Mouse (Mus musculus) stomach, postnatal 0 days (tissue): ENCODE results near the gene Ska3. TPM values are rescaled to one million over a fixed set of nuclear protein-coding genes. Genes with fewer than 3 reads are reported as not detected.

Source experiments
- ATAC-seq: fragments of 200-750 bp; cut with Nextera tagmentation; 2 replicates; pipeline ENCODE4 v1.8.0; 2017; ENCODE audit not compliant: low FRiP score, low TSS enrichment
- DNase-seq: peaks from one replicate; pipeline ENCODE4 v3.0.0-alpha.2; 2016; ENCODE audit warnings: low spot score
- H3K27ac ChIP-seq: fragments of 300-500 bp; sonication (generic); replicated peaks from 2 replicates; pipeline ENCODE4 v1.5.1; 2014; ENCODE audit warnings: mild to moderate bottlenecking, control low read depth
- H3K27me3 ChIP-seq: fragments of 300-500 bp; sonication (generic); 2 replicates; pipeline ENCODE4 v1.6.1; 2014; ENCODE audit warnings: low read length; ENCODE audit not compliant: control insufficient read depth, insufficient read depth
- H3K36me3 ChIP-seq: fragments of 300-500 bp; sonication (generic); 2 replicates; pipeline ENCODE4 v1.6.1; 2014; ENCODE audit warnings: low read length, mixed read lengths; ENCODE audit not compliant: control insufficient read depth, insufficient read depth
- H3K4me1 ChIP-seq: fragments of 300-500 bp; sonication (generic); replicated peaks from 2 replicates; pipeline ENCODE4 v1.6.1; 2014; ENCODE audit warnings: antibody characterized with exemption; ENCODE audit not compliant: control insufficient read depth, insufficient read depth
- H3K4me2 ChIP-seq: fragments of 300-500 bp; sonication (generic); replicated peaks from 2 replicates; pipeline ENCODE4 v1.6.1; 2014; ENCODE audit warnings: low read depth, mild to moderate bottlenecking, control low read depth, moderate library complexity
- H3K4me3 ChIP-seq: fragments of 300-500 bp; sonication (generic); 2 replicates; pipeline ENCODE4 v1.5.1; 2014; ENCODE audit warnings: low read depth, low read length, control low read depth
- H3K9ac ChIP-seq: fragments of 300-500 bp; sonication (generic); 2 replicates; pipeline ENCODE4 v1.6.1; 2014; ENCODE audit warnings: mild to moderate bottlenecking, low read length, control low read depth, mixed read lengths
- H3K9me3 ChIP-seq: fragments of 300-500 bp; sonication (generic); 2 replicates; pipeline ENCODE4 v1.6.1; 2016; ENCODE audit warnings: low read length; ENCODE audit not compliant: control insufficient read depth
- CTCF ChIP-seq: IDR thresholded peaks from 2 replicates; pipeline ENCODE4 v1.5.1; 2016; ENCODE audit warnings: antibody characterized with exemption, low read depth, mild to moderate bottlenecking, moderate library complexity
- EP300 ChIP-seq: optimal IDR thresholded peaks from 2 replicates; pipeline ENCODE3; 2016; ENCODE audit warnings: antibody characterized with exemption
- WGBS: fragments of 180-500 bp; shearing (Covaris S2); extraction: QIAGEN DNeasy Blood & Tissue Kit; methylation state at CpG from one replicate; pipeline ENCODE4 v1.1.7; 2014; 5-methylcytosine and 5-hydroxymethylcytosine counted together
- polyA plus RNA-seq: library from polyadenylated mRNA; unstranded; fragments of >200 nt; fragmentation: Nextera tagmentation; extraction: Ambion mirVana; gene quantifications from 2 replicates; pipeline ENCODE4 v1.2.1, GENCODE M21; 2015

Ska3 gene
- polyA plus RNA-seq, 1 experiment from 2014 or later, result 7.4 TPM

DNA sequence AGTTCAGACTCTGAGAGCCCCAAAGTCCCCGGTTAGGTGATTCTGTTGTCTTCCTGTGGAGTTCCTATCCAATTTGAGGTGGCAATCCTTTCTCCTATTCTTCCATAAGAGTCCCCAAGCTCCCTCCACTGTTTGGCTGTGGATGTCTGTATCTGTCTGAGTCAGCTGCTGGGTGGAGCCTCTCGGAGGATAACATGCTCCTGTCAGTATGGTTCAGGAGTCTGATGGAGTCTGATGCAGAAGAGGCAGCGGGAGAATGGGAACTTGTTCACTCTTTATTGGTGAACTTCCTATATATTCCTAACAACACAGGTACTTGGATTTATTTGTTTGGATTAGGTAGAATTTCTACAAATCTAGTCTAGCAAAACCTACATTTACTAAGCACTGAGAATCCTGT lies 18.6 kb upstream of the Ska3 start:
- DNase-seq, result no peak
- Histone ChIP-seq H3K9ac (no peak overlapping the region), H3K4me1 (no peaks in the 10 kb centered on the region), H3K27ac (no peak overlapping the region), H3K4me3 (no peak overlapping the region), H3K36me3 (0 out of 2 replicates have a peak, but pooled peaks cover 4% of the 10 kb centered on the region), H3K9me3 (no peaks in the 10 kb centered on the region), H3K4me2 (no peak overlapping the region), H3K27me3 (no peaks in the 10 kb centered on the region)
- no peak for ATAC-seq
- TF ChIP-seq CTCF (no peak), EP300 (no peak)
- 90% methylated on average over 3 of the region's 3 CpGs for WGBS

DNA sequence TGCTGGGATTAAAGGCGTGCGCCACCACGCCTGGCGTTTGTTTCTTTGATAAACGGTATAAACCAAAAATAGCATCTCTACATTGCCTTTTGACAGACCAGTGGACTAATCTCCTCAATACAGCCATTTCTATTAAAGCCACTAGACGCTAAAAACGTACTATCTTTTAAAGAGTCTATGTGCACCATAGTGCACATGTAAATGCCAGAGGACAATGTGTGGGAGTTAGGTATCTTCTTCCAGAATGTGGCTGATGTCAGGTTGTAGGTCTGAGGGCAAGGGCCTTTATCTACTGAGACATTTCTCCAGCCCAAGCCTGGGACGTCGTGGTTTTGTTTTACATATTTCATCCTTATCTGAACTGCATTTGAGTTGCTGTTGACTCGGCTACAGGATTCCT lies 9.2 kb upstream of the Ska3 start:
- TF ChIP-seq CTCF (no peak), EP300 (no peak)
- no peak overlapping the region for H3K27ac ChIP-seq
- H3K4me3 ChIP-seq, result no peak overlapping the region
- H3K4me2 ChIP-seq, result no peak overlapping the region
- H3K4me1 ChIP-seq, result no peaks in the 10 kb centered on the region
- WGBS, result 85% methylated on average over 10 of the region's 10 CpGs
- H3K36me3 ChIP-seq, result peaks cover 15% of the 10 kb centered on the region
- no peaks in the 10 kb centered on the region for H3K27me3 ChIP-seq
- ATAC-seq (no peak), DNase-seq (no peak)
- no peaks in the 10 kb centered on the region for H3K9me3 ChIP-seq
- no peak overlapping the region for H3K9ac ChIP-seq

DNA sequence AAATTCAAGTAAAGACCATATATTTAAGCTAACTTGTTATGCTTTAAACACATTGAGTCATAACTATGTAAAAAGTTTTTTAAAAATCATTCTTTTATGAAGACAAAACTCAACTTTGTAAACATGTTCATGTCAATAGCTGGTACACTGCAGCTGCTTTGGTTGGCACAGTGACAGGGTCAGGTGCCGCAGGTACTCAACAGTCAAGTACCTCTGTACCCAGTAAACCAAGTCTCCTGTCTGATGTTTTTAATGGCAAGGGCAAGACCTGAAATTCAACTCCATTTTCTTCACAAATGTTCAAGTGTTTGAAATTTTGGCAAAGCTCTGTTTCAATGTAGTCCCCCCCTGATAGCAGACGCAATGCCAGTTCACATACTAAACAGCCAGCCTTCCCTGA lies 7.5 kb upstream of the Ska3 start:
- H3K27me3 ChIP-seq, result no peaks in the 10 kb centered on the region
- H3K4me2 ChIP-seq, result no peak overlapping the region
- 95% methylated on average over 2 of the region's 2 CpGs for WGBS
- H3K36me3 ChIP-seq, result peaks cover 15% of the 10 kb centered on the region
- H3K27ac ChIP-seq, result no peak overlapping the region
- DNase-seq, result no peak
- no peak overlapping the region for H3K9ac ChIP-seq
- H3K4me3 ChIP-seq, result no peak overlapping the region
- no peaks in the 10 kb centered on the region for H3K9me3 ChIP-seq
- H3K4me1 ChIP-seq, result no peaks in the 10 kb centered on the region
- no peak for ATAC-seq
- TF ChIP-seq CTCF (no peak), EP300 (no peak)

DNA sequence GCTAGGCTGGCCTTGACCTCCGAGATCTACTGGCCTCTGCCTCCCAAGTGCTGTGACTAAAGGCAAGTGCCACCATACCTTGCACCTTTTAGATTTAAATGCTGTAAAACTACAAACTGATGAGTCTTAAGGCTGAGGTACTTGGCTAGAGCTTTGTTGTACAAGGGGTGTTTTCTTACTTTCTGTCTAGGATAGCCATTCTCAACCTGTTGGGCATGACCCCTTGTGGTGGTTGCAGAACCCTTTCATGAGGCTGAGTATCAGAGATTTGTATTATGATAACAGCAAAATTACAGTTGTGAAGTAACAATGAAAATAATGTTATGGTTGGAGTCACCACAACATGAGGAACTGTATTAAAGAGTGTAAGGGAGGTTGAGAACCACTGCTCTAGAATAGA lies 1.3 kb upstream of the Ska3 start:
- DNase-seq (no peak), ATAC-seq (no peak)
- no peaks in the 10 kb centered on the region; the same call in 1 of the 2 replicates for H3K4me1 ChIP-seq
- H3K36me3 ChIP-seq, result no peaks in the 10 kb centered on the region
- H3K27me3 ChIP-seq, result no peaks in the 10 kb centered on the region
- peak overlapping the region; percentile 79 for H3K4me2 ChIP-seq
- no peaks in the 10 kb centered on the region for H3K9me3 ChIP-seq
- TF ChIP-seq CTCF (peak; percentile 45), EP300 (no peak)
- H3K27ac ChIP-seq, result no peak overlapping the region
- H3K4me3 ChIP-seq, result peak overlapping the region; percentile 80
- H3K9ac ChIP-seq, result peak overlapping the region; percentile 94; the same call in 1 of the 2 replicates
- WGBS, result 60% methylated on average over 1 of the region's 1 CpGs

DNA sequence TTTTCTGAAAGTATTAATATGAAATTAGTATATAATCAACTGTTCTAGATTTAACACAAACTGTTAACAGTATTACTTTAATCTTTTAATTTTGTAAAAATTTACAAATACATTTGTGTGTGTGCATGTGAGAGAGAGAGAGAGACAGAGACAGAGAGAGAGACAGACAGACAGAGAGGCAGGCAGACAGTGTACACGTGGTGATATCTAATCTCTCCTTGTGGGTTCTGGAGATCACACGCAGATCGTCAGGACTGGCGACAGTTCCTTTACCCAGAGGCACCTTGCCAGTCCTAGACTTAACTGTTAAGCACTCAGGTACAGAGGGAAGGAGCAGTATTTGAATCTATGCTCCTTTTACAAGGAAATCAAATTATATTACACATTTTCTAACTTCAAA lies 5.1 kb downstream of the Ska3 start:
- H3K4me1 ChIP-seq, result no peaks in the 10 kb centered on the region
- WGBS, result 54% methylated on average over 4 of the region's 4 CpGs
- H3K27me3 ChIP-seq, result no peaks in the 10 kb centered on the region
- H3K9me3 ChIP-seq, result no peaks in the 10 kb centered on the region
- H3K27ac ChIP-seq, result no peak overlapping the region
- DNase-seq, result no peak
- H3K9ac ChIP-seq, result no peak overlapping the region
- ATAC-seq, result no peak
- no peaks in the 10 kb centered on the region; the same call in 1 of the 2 replicates for H3K36me3 ChIP-seq
- no peak overlapping the region for H3K4me3 ChIP-seq
- H3K4me2 ChIP-seq, result no peak overlapping the region
- TF ChIP-seq CTCF, result no peak
- no peak for TF ChIP-seq EP300

DNA sequence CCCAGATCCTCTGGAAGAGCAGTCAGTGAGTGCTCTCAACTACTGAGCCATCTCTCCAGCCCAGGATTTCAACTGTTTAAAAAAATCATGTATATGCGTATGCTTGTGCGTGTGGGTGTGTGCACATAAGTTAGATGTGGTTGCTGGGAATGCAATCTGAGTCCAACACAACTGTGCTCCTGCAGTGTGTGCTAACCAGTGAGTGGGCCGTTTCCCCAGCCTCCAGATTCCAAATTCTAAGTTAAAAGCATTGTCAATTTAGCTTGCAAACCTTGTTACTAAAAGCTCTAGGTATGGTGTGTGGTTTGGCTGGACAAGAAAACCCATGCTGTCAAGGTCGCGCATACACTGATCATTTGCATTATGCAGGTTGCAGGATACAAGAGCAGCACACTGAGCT lies 14.1 kb downstream of the Ska3 start:
- ATAC-seq, result no peak
- H3K27ac ChIP-seq, result no peak overlapping the region
- H3K9ac ChIP-seq, result no peak overlapping the region
- H3K4me2 ChIP-seq, result no peak overlapping the region
- no peak for DNase-seq
- H3K4me1 ChIP-seq, result no peaks in the 10 kb centered on the region
- no peaks in the 10 kb centered on the region for H3K36me3 ChIP-seq
- TF ChIP-seq CTCF, result no peak
- no peak for TF ChIP-seq EP300
- H3K9me3 ChIP-seq, result no peaks in the 10 kb centered on the region
- no peaks in the 10 kb centered on the region for H3K27me3 ChIP-seq
- H3K4me3 ChIP-seq, result no peak overlapping the region
- WGBS, result 96% methylated on average over 5 of the region's 5 CpGs
